Mouse (Mus musculus): ENCODE measurements around the gene Fbp1.

DNA sequence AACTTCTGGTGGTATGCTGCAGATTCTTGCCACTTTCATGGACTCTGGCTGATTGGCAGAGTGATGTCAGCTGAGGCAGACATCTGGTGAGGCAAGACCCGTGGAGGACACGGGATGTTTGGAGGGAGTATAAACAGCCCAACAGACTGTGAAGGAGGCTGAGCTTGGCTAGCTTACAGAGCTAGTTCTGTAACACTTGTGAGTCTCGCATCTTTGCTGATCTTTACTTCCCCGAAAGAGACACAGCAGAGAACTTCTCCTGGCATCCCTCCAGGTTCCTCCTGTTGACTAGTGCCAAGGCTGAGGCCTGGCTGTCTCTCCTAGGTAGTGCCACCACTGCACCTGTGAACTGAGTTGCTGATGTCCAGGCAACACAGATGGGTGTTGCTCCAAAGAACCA, 28.6 kb upstream of the Fbp1 start:
- TF ChIP-seq MAFK (IDR thresholded peaks at IDR 0.05; ENCODE audit: insufficient read depth, low read depth, low read length) (no peak), ZC3H11A (IDR thresholded peaks at IDR 0.05; ENCODE audit: borderline replicate concordance, low read depth, low read length) (no peak)
